Mouse (Mus musculus) lung, postnatal 0 days (tissue): ENCODE results near the gene Tpst2. TPM values are rescaled to one million over a fixed set of nuclear protein-coding genes. Genes with fewer than 3 reads are reported as not detected.

Source experiments
- ATAC-seq: fragments of 200-750 bp; cut with Nextera tagmentation; 2 replicates; pipeline ENCODE4 v1.8.0; 2017; ENCODE audit warnings: moderate library complexity
- DNase-seq: peaks from one replicate; pipeline ENCODE4 v3.0.0-alpha.2; 2016; ENCODE audit warnings: low spot score
- H3K27ac ChIP-seq: fragments of 300-500 bp; sonication (generic); 2 replicates; pipeline ENCODE4 v1.5.1; 2014; ENCODE audit warnings: antibody characterized with exemption, mild to moderate bottlenecking, low read length, mixed read lengths
- H3K27me3 ChIP-seq: fragments of 300-500 bp; sonication (generic); replicated peaks from 2 replicates; pipeline ENCODE4 v1.6.1; 2014; ENCODE audit warnings: low read length, mixed read lengths; ENCODE audit not compliant: insufficient read depth
- H3K36me3 ChIP-seq: fragments of 300-500 bp; sonication (generic); 2 replicates; pipeline ENCODE4 v1.6.1; 2014; ENCODE audit warnings: low read length, mixed read lengths; ENCODE audit not compliant: insufficient read depth
- H3K4me1 ChIP-seq: fragments of 300-500 bp; sonication (generic); 2 replicates; pipeline ENCODE4 v1.6.1; 2014; ENCODE audit warnings: antibody characterized with exemption, low read depth, low read length, mixed read lengths; ENCODE audit not compliant: insufficient read depth
- H3K4me2 ChIP-seq: fragments of 300-500 bp; sonication (generic); replicated peaks from 2 replicates; pipeline ENCODE4 v1.6.1; 2014; ENCODE audit warnings: low read depth, mild to moderate bottlenecking, low read length, moderate library complexity, mixed read lengths
- H3K4me3 ChIP-seq: fragments of 300-500 bp; sonication (generic); 2 replicates; pipeline ENCODE4 v1.5.1; 2014; ENCODE audit warnings: low read depth, low read length
- H3K9ac ChIP-seq: fragments of 300-500 bp; sonication (generic); replicated peaks from 2 replicates; pipeline ENCODE4 v1.6.1; 2014; ENCODE audit warnings: low read depth, mild to moderate bottlenecking
- H3K9me3 ChIP-seq: fragments of 300-500 bp; sonication (generic); 2 replicates; pipeline ENCODE4 v1.6.1; 2016; ENCODE audit warnings: low read length, mixed read lengths
- CTCF ChIP-seq: IDR thresholded peaks from 2 replicates; pipeline ENCODE4 v1.5.1; 2016; ENCODE audit warnings: antibody characterized with exemption, mild to moderate bottlenecking
- EP300 ChIP-seq: IDR thresholded peaks from 2 replicates; pipeline ENCODE4 v1.6.1; 2016; ENCODE audit warnings: antibody characterized with exemption, mild to moderate bottlenecking, control low read depth
- WGBS: fragments of 180-500 bp; shearing (Covaris S2); extraction: QIAGEN DNeasy Blood & Tissue Kit; methylation state at CpG from one replicate; pipeline ENCODE4 v1.1.7; 2014; 5-methylcytosine and 5-hydroxymethylcytosine counted together
- polyA plus RNA-seq: library from polyadenylated mRNA; unstranded; fragments of >200 nt; fragmentation: Nextera tagmentation; extraction: Ambion mirVana; gene quantifications from 2 replicates; pipeline ENCODE4 v1.2.1, GENCODE M21; 2015

Tpst2 gene
- polyA plus RNA-seq, 1 experiment from 2014 or later: 106 TPM

DNA sequence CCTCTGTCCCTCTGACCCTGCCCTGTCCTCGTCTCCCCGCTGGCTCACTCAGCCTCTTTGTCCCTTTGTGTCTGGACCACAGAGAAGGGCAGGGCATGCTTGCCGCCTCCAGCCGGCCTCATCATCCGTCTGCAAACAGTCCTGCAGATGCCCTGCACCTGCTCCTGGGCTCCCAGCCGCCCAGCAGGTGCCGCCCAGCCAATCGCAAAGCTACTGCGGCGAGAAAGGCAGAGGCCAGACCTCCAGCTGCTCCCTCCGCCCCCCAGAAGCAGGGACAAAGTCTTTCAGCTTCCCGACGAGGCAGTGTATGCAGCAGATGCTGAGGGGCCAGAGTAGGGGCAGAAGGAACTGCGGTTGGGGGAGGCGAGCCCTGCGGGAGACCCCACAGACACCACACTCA, 39.1 kb upstream of the Tpst2 start:
- WGBS: 14% methylated on average over 15 of the region's 16 CpGs
- no peaks in the 10 kb centered on the region for H3K4me1 ChIP-seq
- no peak overlapping the region for H3K9ac ChIP-seq
- no peak for ATAC-seq
- no peak overlapping the region for H3K4me2 ChIP-seq
- no peak for DNase-seq
- H3K9me3 ChIP-seq: no peaks in the 10 kb centered on the region
- no peaks in the 10 kb centered on the region for H3K36me3 ChIP-seq
- no peak overlapping the region for H3K4me3 ChIP-seq
- H3K27ac ChIP-seq: no peak overlapping the region
- H3K27me3 ChIP-seq: no peaks in the 10 kb centered on the region
- TF ChIP-seq CTCF (no peak), EP300 (no peak)

DNA sequence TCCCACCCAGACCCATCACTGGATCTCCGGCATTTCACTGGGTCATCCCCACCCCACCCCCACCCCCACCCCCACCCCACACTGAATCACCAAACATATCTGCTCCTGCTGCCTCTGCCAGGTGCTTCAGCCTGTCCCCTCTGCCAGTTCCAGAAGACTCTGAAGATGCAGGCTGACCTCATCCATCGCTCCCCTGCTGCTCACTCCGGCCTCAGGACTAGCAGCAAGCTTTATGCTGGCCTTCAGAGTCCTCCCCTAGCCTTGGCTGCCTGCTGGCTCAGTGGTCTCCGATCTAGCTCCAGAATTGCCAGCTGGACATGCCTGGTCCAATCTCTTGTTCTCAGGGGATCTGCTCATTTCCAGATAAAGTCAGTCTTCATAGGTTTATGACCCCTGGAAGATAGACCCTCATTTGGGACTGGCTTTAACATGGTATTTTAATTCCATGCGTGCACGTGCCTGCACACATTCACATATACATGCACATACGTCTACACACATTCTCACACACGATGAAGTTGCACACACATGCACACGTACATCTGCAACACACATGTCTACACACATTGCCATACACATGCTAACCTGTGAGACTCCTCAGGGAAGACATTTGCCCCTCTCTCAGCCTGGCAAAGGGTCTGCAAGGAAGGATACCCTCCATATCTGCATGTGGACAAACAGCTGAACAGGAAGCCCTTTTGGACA, 38.5 kb upstream of the Tpst2 start:
- ATAC-seq (no peak), DNase-seq (no peak)
- H3K27me3 ChIP-seq: no peaks in the 10 kb centered on the region
- H3K27ac ChIP-seq: no peak overlapping the region
- H3K9me3 ChIP-seq: no peaks in the 10 kb centered on the region
- no peaks in the 10 kb centered on the region for H3K4me1 ChIP-seq
- H3K4me2 ChIP-seq: no peak overlapping the region
- 57% methylated on average over 9 of the region's 9 CpGs for WGBS
- no peak overlapping the region for H3K9ac ChIP-seq
- no peak overlapping the region for H3K4me3 ChIP-seq
- TF ChIP-seq EP300 (no peak), CTCF (no peak)
- no peaks in the 10 kb centered on the region for H3K36me3 ChIP-seq

DNA sequence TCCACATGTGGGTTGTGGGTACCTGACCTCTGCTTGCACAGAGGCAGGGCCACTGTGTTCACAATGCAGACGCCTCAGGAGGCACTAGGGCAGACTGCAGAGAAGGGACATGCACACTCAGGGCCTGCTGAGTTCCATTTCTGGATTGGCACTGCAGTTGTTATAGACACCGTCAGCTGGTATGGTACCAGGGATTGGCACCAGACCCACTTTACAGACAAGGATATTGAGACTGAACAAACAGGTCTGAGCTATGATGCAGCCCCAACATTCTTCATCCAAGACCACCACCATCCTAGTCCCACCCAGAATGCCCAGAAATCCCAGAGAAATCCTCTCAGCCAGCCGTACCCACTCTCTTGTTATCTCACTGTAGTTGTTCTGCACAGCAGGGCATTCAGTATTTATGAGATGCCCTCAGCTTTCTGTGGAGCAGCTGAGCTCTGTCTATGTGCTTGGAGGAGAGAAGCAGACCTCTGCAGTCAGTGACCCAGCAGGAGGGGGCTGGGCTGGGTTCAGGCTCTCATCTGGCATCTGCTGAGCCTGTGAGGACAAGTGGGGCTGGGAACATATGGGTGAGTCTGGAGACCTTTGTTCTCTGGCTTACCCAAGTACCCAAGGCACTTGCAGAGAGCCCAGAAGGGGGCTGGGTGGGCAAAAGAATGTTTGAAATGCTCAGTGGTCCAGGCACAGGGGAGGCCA, 37.6 kb upstream of the Tpst2 start:
- TF ChIP-seq EP300 (no peak), CTCF (no peak)
- Histone ChIP-seq H3K36me3 (no peaks in the 10 kb centered on the region), H3K27ac (no peak overlapping the region), H3K4me2 (no peak overlapping the region), H3K27me3 (no peaks in the 10 kb centered on the region), H3K9me3 (no peaks in the 10 kb centered on the region), H3K4me3 (no peak overlapping the region), H3K9ac (no peak overlapping the region), H3K4me1 (no peaks in the 10 kb centered on the region)
- ATAC-seq (no peak), DNase-seq (no peak)
- 63% methylated on average over 3 of the region's 3 CpGs for WGBS

DNA sequence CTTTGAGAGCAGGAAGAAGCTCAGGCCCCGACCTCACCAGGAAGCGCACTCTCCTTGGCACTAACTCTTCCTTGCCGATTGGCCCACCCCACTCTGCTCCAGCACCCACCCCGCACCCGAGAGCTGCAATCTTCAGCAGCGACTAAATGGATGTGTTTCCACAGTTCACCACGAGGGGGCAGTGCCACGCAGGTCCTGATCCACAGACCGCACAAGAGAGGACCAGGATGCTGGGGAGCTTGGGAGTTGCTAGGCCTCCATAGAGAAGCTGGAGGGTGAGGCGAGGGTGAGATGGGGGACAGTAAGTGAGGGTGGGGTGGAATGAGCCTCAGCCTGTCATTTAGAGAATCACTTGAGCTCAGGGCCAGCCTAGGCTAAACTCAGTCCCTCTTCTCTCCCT, 35.7 kb upstream of the Tpst2 start:
- no peak overlapping the region for H3K9ac ChIP-seq

DNA sequence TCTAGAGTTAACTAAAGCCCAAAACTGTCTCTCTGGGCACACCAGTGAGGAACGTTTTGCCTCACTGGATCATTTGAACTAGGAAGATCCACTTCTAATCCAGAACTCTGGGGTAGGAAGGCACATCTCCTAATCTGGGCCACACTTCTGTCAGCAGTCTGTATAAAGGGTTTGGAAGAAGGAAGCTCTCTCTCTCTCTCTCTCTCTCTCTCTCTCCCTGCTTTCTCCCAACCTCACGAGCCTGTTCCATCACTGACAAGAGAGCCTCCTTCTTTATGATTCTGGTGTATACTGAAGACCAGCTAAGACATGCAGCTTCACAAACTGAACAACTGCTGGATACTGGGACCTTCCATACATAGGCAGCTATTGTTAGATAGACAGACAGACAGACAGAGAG, 34.6 kb upstream of the Tpst2 start:
- H3K9ac ChIP-seq: no peak overlapping the region
- no peak overlapping the region for H3K27ac ChIP-seq
- WGBS: 50% methylated on average over 2 of the region's 2 CpGs
- no peaks in the 10 kb centered on the region for H3K9me3 ChIP-seq
- no peak overlapping the region for H3K4me3 ChIP-seq
- no peaks in the 10 kb centered on the region for H3K27me3 ChIP-seq
- H3K4me1 ChIP-seq: no peaks in the 10 kb centered on the region
- H3K4me2 ChIP-seq: no peak overlapping the region
- ATAC-seq (no peak), DNase-seq (no peak)
- no peaks in the 10 kb centered on the region for H3K36me3 ChIP-seq
- TF ChIP-seq EP300 (no peak), CTCF (no peak)

More for the DNA sequence above, 35.7 kb upstream of the Tpst2 start:
- Histone ChIP-seq H3K27me3 (no peaks in the 10 kb centered on the region), H3K9me3 (no peaks in the 10 kb centered on the region), H3K27ac (no peak overlapping the region), H3K4me1 (no peaks in the 10 kb centered on the region), H3K36me3 (no peaks in the 10 kb centered on the region), H3K4me2 (peak overlapping the region; percentile 29; the same call in 1 of the 2 replicates), H3K4me3 (no peak overlapping the region)
- WGBS: 3% methylated on average over 10 of the region's 10 CpGs
- DNase-seq (peak; percentile 88), ATAC-seq (peak; percentile 70)
- TF ChIP-seq EP300 (no peak), CTCF (peak; percentile 98)

DNA sequence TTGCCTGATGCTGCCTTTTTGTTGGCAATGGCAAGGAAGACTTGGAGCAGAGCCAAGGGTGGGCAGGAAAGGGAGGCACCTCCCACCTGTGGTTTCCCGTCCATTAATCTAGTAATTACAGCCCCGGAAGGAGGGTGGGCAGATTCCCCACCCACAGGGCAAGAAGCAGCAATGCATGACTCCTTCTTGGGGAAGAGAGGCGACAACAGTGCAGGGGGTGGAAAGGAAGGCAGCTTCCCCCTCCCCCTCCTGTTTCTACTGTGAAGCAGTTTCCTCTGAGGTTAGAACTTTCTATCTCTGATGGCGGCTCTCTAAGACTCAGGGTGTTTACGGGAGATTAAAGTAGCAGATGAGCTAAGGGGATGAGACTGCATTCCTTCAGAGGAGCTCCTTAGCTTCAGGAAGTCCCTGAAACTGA, 34.1 kb upstream of the Tpst2 start:
- H3K9ac ChIP-seq: no peak overlapping the region
- no peaks in the 10 kb centered on the region for H3K36me3 ChIP-seq
- peak; percentile 66 for ATAC-seq
- no peaks in the 10 kb centered on the region for H3K4me1 ChIP-seq
- TF ChIP-seq CTCF: no peak
- peak; percentile 89 for TF ChIP-seq EP300
- H3K27me3 ChIP-seq: no peaks in the 10 kb centered on the region
- WGBS: 54% methylated on average over 5 of the region's 5 CpGs
- no peak overlapping the region for H3K4me3 ChIP-seq
- no peak overlapping the region for H3K27ac ChIP-seq
- peak; percentile 50 for DNase-seq
- no peaks in the 10 kb centered on the region for H3K9me3 ChIP-seq
- H3K4me2 ChIP-seq: no peak overlapping the region
